Mouse (Mus musculus): Measurements from ENCODE around the gene Stk10. TPM values are rescaled to one million over a fixed set of nuclear protein-coding genes. Genes with fewer than 3 reads are reported as not detected.
"Not testable (repeated sequence)": the region's sequence is repeated elsewhere in the genome, so short reads cannot be mapped to it uniquely, and the experiment has no call there.

The Stk10 gene
- polyA plus RNA-seq, 1 experiment from 2014 or later = 2.3 TPM

- Histone ChIP-seq H3K4me2 (replicated peaks; ENCODE audit: low read depth, low read length) (no peak overlapping the region), H3K4me3 (ENCODE audit: low read depth, low read length) (no peak overlapping the region), H3K9ac (ENCODE audit: low read depth, low read length) (no peak overlapping the region), H3K9me3 (ENCODE audit: control insufficient read depth, low read length) (no peaks in the 10 kb centered on the region), H3K4me1 (replicated peaks; ENCODE audit: control insufficient read depth, insufficient read depth, low read length) (no peaks in the 10 kb centered on the region), H3K36me3 (ENCODE audit: control insufficient read depth, insufficient read depth, low read length) (no peaks in the 10 kb centered on the region), H3K27ac (ENCODE audit: low read depth, low read length) (no peak overlapping the region), H3K27me3 (ENCODE audit: control insufficient read depth, insufficient read depth, low read length) (no peaks in the 10 kb centered on the region)
- no peak for ATAC-seq (ENCODE audit: low FRiP score)
- DNase-seq (ENCODE audit: low spot score) = no peak
- WGBS = 93% methylated on average over 2 of the region's 2 CpGs
Measured at GRCm38 (mm10) chr11:32495283-32495682, 37.8 kb upstream of the Stk10 start.

DNA sequence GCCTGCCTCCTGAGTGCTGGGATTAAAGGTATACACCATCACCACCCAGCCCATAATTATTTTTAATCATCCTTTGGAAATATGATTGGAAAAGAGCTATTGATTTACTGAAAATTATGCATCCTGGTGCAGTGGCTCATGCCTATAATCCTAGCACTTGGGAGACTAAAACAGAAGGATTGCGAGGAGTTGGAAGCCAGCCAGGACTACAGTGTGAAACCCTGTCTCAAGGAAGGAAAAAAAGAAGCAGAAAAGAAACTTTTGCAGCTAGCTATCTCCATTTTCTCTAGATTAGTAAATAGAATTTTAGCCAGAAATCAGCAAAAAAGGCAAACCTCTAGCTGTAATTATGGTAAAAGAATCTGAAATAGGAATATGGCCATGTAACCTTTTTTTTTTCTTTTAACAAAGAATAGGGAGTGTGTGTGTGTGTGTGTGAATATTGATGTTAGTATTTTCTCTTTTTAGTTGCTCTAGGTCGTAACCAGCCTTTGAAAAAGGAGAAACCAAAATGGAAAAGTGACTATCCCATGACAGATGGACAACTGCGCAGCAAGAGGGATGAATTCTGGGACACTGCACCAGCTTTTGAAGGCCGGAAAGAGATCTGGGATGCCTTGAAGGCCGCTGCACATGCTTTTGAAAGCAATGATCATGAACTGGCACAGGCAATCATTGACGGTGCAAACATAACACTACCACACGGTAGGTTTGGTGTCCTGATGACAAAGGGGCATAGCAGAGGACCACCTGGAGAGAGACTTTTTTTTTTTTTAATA, 34.2 kb upstream of the Stk10 start:
- no peak overlapping the region for H3K27ac ChIP-seq (ENCODE audit: low read depth, low read length)

DNA sequence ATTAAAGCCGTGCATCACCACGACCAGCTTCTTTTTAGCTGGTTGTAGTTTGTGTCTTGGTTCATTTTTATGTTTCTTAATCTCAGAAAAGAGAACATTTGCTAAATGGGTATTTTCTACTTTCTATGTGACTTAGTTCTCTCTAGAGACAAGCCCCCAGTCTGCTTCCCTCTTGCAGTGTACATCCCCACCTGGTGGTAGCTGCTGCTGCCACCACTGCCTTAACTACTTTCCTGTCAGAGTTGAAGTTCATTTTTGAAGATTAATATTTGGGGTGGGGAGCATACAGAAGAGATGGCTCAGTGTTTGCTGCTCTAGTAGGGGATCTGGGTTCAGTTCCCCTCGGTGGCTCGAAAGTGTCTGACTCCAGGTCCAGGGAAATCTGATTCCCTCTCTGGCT, 33.2 kb upstream of the Stk10 start:
- Histone ChIP-seq H3K27ac (ENCODE audit: low read depth, low read length) (no peak overlapping the region), H3K9ac (ENCODE audit: low read depth, low read length) (no peak overlapping the region), H3K4me2 (replicated peaks; ENCODE audit: low read depth, low read length) (no peak overlapping the region), H3K9me3 (ENCODE audit: control insufficient read depth, low read length) (no peaks in the 10 kb centered on the region), H3K4me1 (replicated peaks; ENCODE audit: control insufficient read depth, insufficient read depth, low read length) (no peaks in the 10 kb centered on the region), H3K27me3 (ENCODE audit: control insufficient read depth, insufficient read depth, low read length) (no peaks in the 10 kb centered on the region), H3K36me3 (ENCODE audit: control insufficient read depth, insufficient read depth, low read length) (no peaks in the 10 kb centered on the region), H3K4me3 (ENCODE audit: low read depth, low read length) (no peak overlapping the region)
- ATAC-seq (ENCODE audit: low FRiP score) = no peak
- DNase-seq (ENCODE audit: low spot score) = no peak
- 98% methylated on average over 4 of the region's 4 CpGs for WGBS

More for the DNA sequence above, 34.2 kb upstream of the Stk10 start:
- Histone ChIP-seq H3K9me3 (ENCODE audit: control insufficient read depth, low read length) (no peaks in the 10 kb centered on the region), H3K4me3 (ENCODE audit: low read depth, low read length) (no peak overlapping the region), H3K36me3 (ENCODE audit: control insufficient read depth, insufficient read depth, low read length) (no peaks in the 10 kb centered on the region), H3K9ac (ENCODE audit: low read depth, low read length) (no peak overlapping the region), H3K4me1 (replicated peaks; ENCODE audit: control insufficient read depth, insufficient read depth, low read length) (no peaks in the 10 kb centered on the region), H3K27me3 (ENCODE audit: control insufficient read depth, insufficient read depth, low read length) (no peaks in the 10 kb centered on the region), H3K4me2 (replicated peaks; ENCODE audit: low read depth, low read length) (no peak overlapping the region)
- ATAC-seq (ENCODE audit: low FRiP score) (no peak), DNase-seq (ENCODE audit: low spot score) (no peak)
- WGBS = 92% methylated on average over 7 of the region's 7 CpGs

DNA sequence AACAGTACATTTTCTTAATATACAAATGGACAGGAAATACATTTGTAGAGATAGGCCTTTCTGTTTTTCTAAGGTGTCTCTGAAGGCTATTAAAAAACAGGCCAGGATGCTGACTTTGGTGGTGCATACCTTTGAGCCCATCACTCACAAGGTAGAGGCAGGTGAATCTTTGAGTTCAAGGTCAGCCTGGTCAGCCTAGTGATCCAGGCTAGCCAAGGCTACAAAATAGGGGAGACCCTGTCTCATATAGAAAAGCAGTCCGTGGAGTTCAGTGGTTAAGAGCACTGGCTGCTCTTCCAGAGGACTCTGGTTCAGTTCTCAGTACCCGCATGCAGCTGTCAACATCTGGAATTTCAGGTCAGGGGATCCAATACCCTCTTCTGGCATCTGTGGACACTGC, 29.4 kb upstream of the Stk10 start:
- H3K9me3 ChIP-seq (ENCODE audit: control insufficient read depth, low read length) = no peaks in the 10 kb centered on the region
- no peak overlapping the region for H3K27ac ChIP-seq (ENCODE audit: low read depth, low read length)
- no peaks in the 10 kb centered on the region for H3K4me1 ChIP-seq (replicated peaks; ENCODE audit: control insufficient read depth, insufficient read depth, low read length)
- no peak for DNase-seq (ENCODE audit: low spot score)
- 94% methylated on average over 2 of the region's 2 CpGs for WGBS
- no peaks in the 10 kb centered on the region for H3K36me3 ChIP-seq (ENCODE audit: control insufficient read depth, insufficient read depth, low read length)
- ATAC-seq (ENCODE audit: low FRiP score) = no peak
- no peak overlapping the region for H3K4me2 ChIP-seq (replicated peaks; ENCODE audit: low read depth, low read length)
- no peak overlapping the region for H3K4me3 ChIP-seq (ENCODE audit: low read depth, low read length)
- no peaks in the 10 kb centered on the region for H3K27me3 ChIP-seq (ENCODE audit: control insufficient read depth, insufficient read depth, low read length)
- no peak overlapping the region for H3K9ac ChIP-seq (ENCODE audit: low read depth, low read length)

DNA sequence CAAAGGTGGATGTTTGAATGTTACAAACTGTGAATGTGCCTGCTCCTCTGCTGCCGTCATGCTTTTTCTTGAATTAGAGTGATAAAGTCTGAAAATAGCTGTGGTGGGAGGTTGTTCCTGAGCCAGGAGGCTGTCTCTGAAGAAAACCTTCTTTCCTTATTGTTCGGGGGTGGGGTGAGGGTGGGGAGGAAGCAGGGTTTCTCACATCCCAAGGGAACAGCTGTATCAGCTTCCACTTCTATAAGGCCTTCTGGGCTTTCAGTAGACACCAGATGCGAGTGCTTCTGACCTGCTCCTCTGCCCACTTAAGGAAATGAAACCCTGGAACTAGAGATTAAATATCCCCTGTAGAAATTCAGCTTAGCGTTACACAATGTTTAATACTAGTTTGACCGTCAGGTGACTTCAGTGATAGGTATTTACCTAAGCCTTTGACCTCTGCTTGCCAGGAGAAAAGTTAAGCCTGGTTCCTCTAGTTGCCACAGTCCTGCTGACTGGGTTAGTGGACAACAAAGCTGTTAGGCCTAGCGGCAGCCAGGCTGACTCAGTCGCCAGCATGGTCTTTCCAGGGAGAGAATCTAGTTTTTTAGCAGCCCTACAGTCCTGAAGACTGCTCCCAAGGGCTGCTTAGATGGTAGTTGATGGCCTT, 27.9 kb upstream of the Stk10 start:
- H3K4me2 ChIP-seq (replicated peaks; ENCODE audit: low read depth, low read length) = no peak overlapping the region
- no peak overlapping the region for H3K4me3 ChIP-seq (ENCODE audit: low read depth, low read length)
- H3K4me1 ChIP-seq (replicated peaks; ENCODE audit: control insufficient read depth, insufficient read depth, low read length) = no peaks in the 10 kb centered on the region
- ATAC-seq (ENCODE audit: low FRiP score) = no peak
- no peaks in the 10 kb centered on the region for H3K9me3 ChIP-seq (ENCODE audit: control insufficient read depth, low read length)
- WGBS = 80% methylated on average over 7 of the region's 7 CpGs
- no peak for DNase-seq (ENCODE audit: low spot score)
- H3K36me3 ChIP-seq (ENCODE audit: control insufficient read depth, insufficient read depth, low read length) = no peaks in the 10 kb centered on the region
- no peak overlapping the region for H3K27ac ChIP-seq (ENCODE audit: low read depth, low read length)
- no peak overlapping the region for H3K9ac ChIP-seq (ENCODE audit: low read depth, low read length)
- no peaks in the 10 kb centered on the region for H3K27me3 ChIP-seq (ENCODE audit: control insufficient read depth, insufficient read depth, low read length)

DNA sequence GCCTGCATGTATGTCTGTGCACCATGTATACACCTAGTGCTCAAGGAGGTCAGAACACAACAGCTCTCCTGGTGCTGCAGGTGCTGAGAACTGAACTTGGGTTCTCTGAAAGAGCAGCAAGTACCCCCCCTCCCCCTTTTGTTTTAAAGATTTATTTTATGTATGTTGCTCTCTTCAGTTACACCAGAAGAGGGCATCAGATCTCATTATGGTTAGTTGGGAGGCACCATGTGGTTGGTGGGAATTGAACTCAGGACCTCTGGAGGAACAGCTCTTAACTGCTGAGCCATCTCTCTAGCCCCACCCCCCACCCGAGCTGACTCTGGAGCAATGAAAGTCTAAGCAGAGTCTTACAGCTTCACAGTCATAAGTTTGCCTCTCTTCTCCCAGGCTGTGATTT, 22.2 kb upstream of the Stk10 start:
- no peaks in the 10 kb centered on the region for H3K9me3 ChIP-seq (ENCODE audit: control insufficient read depth, low read length)

GRCm38 (mm10) chr11:32514853-32515252, 18.3 kb upstream of the Stk10 start:
- not testable (repeated sequence) for H3K9me3 ChIP-seq (ENCODE audit: control insufficient read depth, low read length); H3K4me2 ChIP-seq (replicated peaks; ENCODE audit: low read depth, low read length); H3K27ac ChIP-seq (ENCODE audit: low read depth, low read length); H3K4me1 ChIP-seq (replicated peaks; ENCODE audit: control insufficient read depth, insufficient read depth, low read length); H3K9ac ChIP-seq (ENCODE audit: low read depth, low read length); H3K36me3 ChIP-seq (ENCODE audit: control insufficient read depth, insufficient read depth, low read length); H3K27me3 ChIP-seq (ENCODE audit: control insufficient read depth, insufficient read depth, low read length); ATAC-seq (ENCODE audit: low FRiP score); DNase-seq (ENCODE audit: low spot score); H3K4me3 ChIP-seq (ENCODE audit: low read depth, low read length)
- 98% methylated on average over 4 of the region's 5 CpGs for WGBS

More for the DNA sequence above, 22.2 kb upstream of the Stk10 start:
- H3K27me3 ChIP-seq (ENCODE audit: control insufficient read depth, insufficient read depth, low read length) = no peaks in the 10 kb centered on the region
- no peak overlapping the region for H3K9ac ChIP-seq (ENCODE audit: low read depth, low read length)
- H3K4me3 ChIP-seq (ENCODE audit: low read depth, low read length) = no peak overlapping the region
- WGBS = 68% methylated on average over 1 of the region's 1 CpGs
- no peak overlapping the region for H3K4me2 ChIP-seq (replicated peaks; ENCODE audit: low read depth, low read length)
- no peak overlapping the region for H3K27ac ChIP-seq (ENCODE audit: low read depth, low read length)
- 0 out of 2 replicates have a peak, but pooled peaks cover 4% of the 10 kb centered on the region for H3K36me3 ChIP-seq (ENCODE audit: control insufficient read depth, insufficient read depth, low read length)
- no peak for DNase-seq (ENCODE audit: low spot score)
- no peak for ATAC-seq (ENCODE audit: low FRiP score)
- H3K4me1 ChIP-seq (replicated peaks; ENCODE audit: control insufficient read depth, insufficient read depth, low read length) = no peaks in the 10 kb centered on the region

DNA sequence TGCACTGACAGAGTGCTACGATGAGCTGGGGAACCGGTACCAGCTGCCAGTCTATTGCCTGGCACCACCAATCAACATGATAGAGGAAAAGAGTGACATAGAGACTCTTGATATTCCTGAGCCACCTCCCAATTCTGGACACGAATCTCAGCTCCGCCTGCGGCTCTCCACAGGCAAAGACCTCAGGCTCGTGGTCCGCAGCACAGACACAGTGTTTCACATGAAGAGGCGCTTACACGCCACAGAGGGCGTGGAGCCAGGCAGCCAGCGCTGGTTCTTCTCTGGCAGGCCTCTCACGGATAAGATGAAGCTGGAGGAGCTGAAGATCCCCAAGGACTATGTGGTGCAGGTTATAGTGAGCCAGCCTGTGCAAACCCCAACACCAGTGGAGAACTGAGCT, 17.0 kb upstream of the Stk10 start:
- H3K4me1 ChIP-seq (replicated peaks; ENCODE audit: control insufficient read depth, insufficient read depth, low read length) = no peaks in the 10 kb centered on the region
- H3K4me2 ChIP-seq (replicated peaks; ENCODE audit: low read depth, low read length) = no peak overlapping the region
- H3K9ac ChIP-seq (ENCODE audit: low read depth, low read length) = no peak overlapping the region
- 0 out of 2 replicates have a peak, but pooled peaks cover 4% of the 10 kb centered on the region for H3K36me3 ChIP-seq (ENCODE audit: control insufficient read depth, insufficient read depth, low read length)
- H3K27ac ChIP-seq (ENCODE audit: low read depth, low read length) = no peak overlapping the region
- DNase-seq (ENCODE audit: low spot score) (no peak), ATAC-seq (ENCODE audit: low FRiP score) (no peak)
- 93% methylated on average over 12 of the region's 12 CpGs for WGBS
- H3K4me3 ChIP-seq (ENCODE audit: low read depth, low read length) = no peak overlapping the region
- H3K27me3 ChIP-seq (ENCODE audit: control insufficient read depth, insufficient read depth, low read length) = no peaks in the 10 kb centered on the region
- H3K9me3 ChIP-seq (ENCODE audit: control insufficient read depth, low read length) = no peaks in the 10 kb centered on the region
